Mouse (Mus musculus) liver, embryonic 13.5 days (tissue): ENCODE measurements around the gene Emc10. TPM values are rescaled to one million over a fixed set of nuclear protein-coding genes. Genes with fewer than 3 reads are reported as not detected.
A peak's percentile ranks its signal among the peaks of the same experiment; 100 is the strongest.

Experiments
- ATAC-seq: fragments of 200-750 bp; cut with Nextera tagmentation; 2 replicates; pipeline ENCODE4 v1.8.0; 2017; ENCODE audit warnings: low read depth, mild to moderate bottlenecking, moderate number of reproducible peaks, moderate library complexity
- DNase-seq: peaks from one replicate; pipeline ENCODE4 v3.0.0; 2022
- H3K27ac ChIP-seq: fragments of 300-500 bp; sonication (generic); 2 replicates; pipeline ENCODE4 v1.5.1; 2015; ENCODE audit warnings: moderate library complexity, mild to moderate bottlenecking, inconsistent platforms
- H3K27me3 ChIP-seq: fragments of 300-500 bp; sonication (generic); 2 replicates; pipeline ENCODE4 v1.6.1; 2015; ENCODE audit warnings: mild to moderate bottlenecking, inconsistent platforms
- H3K36me3 ChIP-seq: fragments of 300-500 bp; sonication (generic); 2 replicates; pipeline ENCODE4 v1.6.1; 2015; ENCODE audit warnings: mild to moderate bottlenecking, inconsistent platforms
- H3K4me1 ChIP-seq: fragments of 300-500 bp; sonication (generic); replicated peaks from 2 replicates; pipeline ENCODE4 v1.6.1; 2015; ENCODE audit warnings: inconsistent platforms
- H3K4me2 ChIP-seq: fragments of 300-500 bp; sonication (generic); 2 replicates; pipeline ENCODE4 v1.6.1; 2015; ENCODE audit warnings: inconsistent platforms, mild to moderate bottlenecking, moderate library complexity
- H3K4me3 ChIP-seq: fragments of 300-500 bp; sonication (generic); replicated peaks from 2 replicates; pipeline ENCODE4 v1.5.1; 2015; ENCODE audit warnings: mild to moderate bottlenecking, inconsistent platforms
- H3K9ac ChIP-seq: fragments of 300-500 bp; sonication (generic); 2 replicates; pipeline ENCODE4 v1.6.1; 2015; ENCODE audit warnings: mild to moderate bottlenecking, inconsistent platforms
- H3K9me3 ChIP-seq: fragments of 300-500 bp; sonication (generic); replicated peaks from 2 replicates; pipeline ENCODE4 v1.6.1; 2016; ENCODE audit warnings: inconsistent platforms
- WGBS: fragments of 180-500 bp; shearing (Covaris S2); methylation state at CpG from one replicate; pipeline ENCODE4 v1.1.7; 2015; ENCODE audit not compliant: insufficient replicate concordance; 5-methylcytosine and 5-hydroxymethylcytosine counted together
- polyA plus RNA-seq: library from polyadenylated mRNA; unstranded; fragments of >200 nt; fragmentation: Nextera tagmentation; extraction: Ambion mirVana; gene quantifications from 2 replicates; pipeline ENCODE4 v1.2.1, GENCODE M21; 2015

Emc10 gene
- polyA plus RNA-seq, 1 experiment from 2014 or later: 43.3 TPM

DNA sequence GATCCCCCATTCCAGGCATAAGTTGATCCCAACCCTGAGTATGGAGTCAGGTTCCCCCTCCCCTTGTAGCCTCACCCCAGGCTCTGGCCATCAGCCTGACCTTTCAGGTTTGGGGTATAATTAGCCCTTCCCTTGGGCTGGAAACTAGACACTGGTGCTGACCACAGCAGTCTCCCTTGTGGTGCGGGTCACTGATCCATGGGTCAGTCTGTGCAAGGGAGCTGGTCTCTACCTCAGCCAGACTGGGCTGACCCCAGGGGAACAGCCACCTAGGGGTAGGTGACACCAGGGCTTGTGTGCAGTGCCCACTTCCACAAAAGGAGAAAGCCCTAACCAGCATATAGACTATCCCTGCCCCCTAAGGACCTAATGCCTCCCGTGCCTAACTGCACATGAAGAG, 26.7 kb upstream of the Emc10 start:
- no peak overlapping the region for H3K4me3 ChIP-seq
- H3K4me1 ChIP-seq: peaks cover 5% of the 10 kb centered on the region
- H3K27ac ChIP-seq: no peak overlapping the region
- peaks cover 77% of the 10 kb centered on the region for H3K27me3 ChIP-seq
- H3K9ac ChIP-seq: no peak overlapping the region
- DNase-seq (no peak), ATAC-seq (no peak)
- 46% methylated on average over 2 of the region's 2 CpGs for WGBS
- H3K36me3 ChIP-seq: no peaks in the 10 kb centered on the region
- no peak overlapping the region for H3K4me2 ChIP-seq
- no peaks in the 10 kb centered on the region for H3K9me3 ChIP-seq

DNA sequence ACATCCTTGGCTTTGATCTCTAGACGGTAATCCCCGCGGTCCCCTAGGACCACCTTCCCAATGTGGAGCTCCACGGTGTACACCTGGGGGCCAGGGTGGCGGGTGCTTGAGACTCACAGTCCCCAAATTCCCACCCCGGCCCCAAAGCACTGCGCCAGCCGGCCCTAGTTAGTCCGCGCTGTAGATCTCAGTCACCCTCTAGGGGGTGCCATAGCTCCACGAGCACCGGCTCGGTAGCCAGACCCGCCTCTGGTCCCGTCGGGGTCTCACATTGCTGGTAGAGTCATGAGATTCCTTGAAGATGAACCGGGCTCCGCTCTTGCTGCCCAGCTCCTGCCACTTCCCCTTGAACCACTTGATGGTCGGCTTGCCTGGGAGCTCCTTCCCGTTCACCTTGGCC, 25.4 kb upstream of the Emc10 start:
- Histone ChIP-seq H3K27ac (no peak overlapping the region), H3K27me3 (peaks cover 72% of the 10 kb centered on the region), H3K9ac (no peak overlapping the region), H3K9me3 (no peaks in the 10 kb centered on the region), H3K4me2 (no peak overlapping the region), H3K36me3 (no peaks in the 10 kb centered on the region), H3K4me1 (no peaks in the 10 kb centered on the region), H3K4me3 (no peak overlapping the region)
- DNase-seq: no peak
- ATAC-seq: peak; percentile 29; the same call in 1 of the 2 replicates
- WGBS: 4% methylated on average over 20 of the region's 20 CpGs

DNA sequence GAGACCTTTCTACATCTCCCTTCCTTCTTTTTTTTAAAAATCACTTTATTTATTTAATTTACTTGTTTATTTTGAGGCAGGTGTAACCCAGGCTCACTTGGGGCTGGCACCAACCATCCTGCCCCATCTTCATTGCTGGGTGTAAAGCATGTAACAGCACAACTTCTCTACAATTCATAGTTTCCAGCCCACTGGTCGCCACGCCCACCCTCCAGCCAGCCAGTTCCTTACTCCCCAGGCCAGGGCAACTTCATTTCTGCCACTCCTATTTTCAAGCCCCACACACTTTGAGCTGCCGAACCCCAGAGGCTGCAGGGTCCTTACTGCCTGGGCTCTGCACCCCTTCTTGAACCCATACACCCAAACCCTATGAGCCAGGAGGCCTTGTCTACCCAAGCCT, 24.7 kb upstream of the Emc10 start:
- no peak for ATAC-seq
- H3K9ac ChIP-seq: no peak overlapping the region
- no peak overlapping the region for H3K4me3 ChIP-seq
- no peaks in the 10 kb centered on the region for H3K4me1 ChIP-seq
- H3K4me2 ChIP-seq: no peak overlapping the region
- no peak overlapping the region for H3K27ac ChIP-seq
- peaks cover 72% of the 10 kb centered on the region for H3K27me3 ChIP-seq
- DNase-seq: no peak
- WGBS: 50% methylated on average over 3 of the region's 3 CpGs
- H3K9me3 ChIP-seq: no peaks in the 10 kb centered on the region
- H3K36me3 ChIP-seq: no peaks in the 10 kb centered on the region

DNA sequence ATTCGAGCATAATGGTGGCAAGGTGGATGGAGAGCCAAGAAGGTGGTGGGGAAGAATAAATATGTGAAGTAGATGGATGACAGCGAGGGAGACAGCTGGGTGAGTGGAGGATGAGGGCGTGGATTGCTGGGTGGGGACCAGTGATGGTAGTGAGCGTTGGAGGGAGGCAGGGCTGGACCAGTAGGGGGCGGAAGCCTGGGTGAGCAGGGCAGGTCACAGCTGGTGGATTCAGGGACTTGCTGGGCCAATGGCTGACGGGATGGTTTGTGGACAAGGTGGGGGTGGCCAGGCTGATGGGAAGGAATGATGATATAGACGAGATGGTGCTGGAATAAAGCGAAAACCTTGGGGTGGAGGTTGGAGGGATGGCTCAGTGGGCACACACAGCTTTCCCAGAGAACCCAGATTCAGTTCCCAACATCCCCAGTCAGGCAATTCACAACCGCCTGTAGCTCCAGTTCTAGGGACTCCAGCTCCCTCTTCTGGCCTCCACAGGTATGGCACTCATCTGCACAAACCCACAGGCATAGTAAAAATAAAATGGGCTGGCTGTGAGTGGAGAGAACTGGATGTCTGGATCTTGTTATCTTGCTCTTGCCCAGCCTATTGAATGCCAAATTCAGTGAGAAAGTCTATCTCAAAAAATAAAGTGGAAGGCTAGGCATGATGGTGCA, 23.0 kb upstream of the Emc10 start:
- DNase-seq: no peak
- H3K4me3 ChIP-seq: no peak overlapping the region
- H3K27me3 ChIP-seq: peaks cover 61% of the 10 kb centered on the region
- H3K9me3 ChIP-seq: no peaks in the 10 kb centered on the region
- no peak overlapping the region for H3K9ac ChIP-seq
- H3K4me1 ChIP-seq: no peaks in the 10 kb centered on the region
- H3K36me3 ChIP-seq: no peaks in the 10 kb centered on the region
- 53% methylated on average over 9 of the region's 9 CpGs for WGBS
- no peak overlapping the region for H3K4me2 ChIP-seq
- ATAC-seq: no peak
- no peak overlapping the region for H3K27ac ChIP-seq

DNA sequence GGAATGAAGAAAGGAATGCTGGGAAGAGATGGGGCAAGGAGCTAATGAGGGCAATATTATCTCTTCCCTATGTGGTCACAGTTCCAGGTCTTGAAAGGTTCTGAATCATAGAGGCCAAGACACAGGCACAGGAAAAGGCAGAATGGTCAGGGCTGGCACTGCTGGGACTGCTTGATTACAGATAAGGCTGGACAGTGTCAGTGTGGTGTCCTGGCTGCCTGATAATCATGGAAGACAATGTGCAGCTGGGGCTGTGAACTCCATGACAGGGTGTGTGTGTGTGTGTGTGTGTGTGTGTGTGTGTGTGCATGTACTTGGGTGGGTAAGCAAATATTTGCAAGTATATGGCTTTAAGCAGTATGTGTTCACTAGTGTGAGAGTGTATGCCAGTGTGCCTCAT, 11.2 kb upstream of the Emc10 start:
- ATAC-seq (0 out of 2 replicates have a peak, but pooled peaks have one; percentile 20), DNase-seq (no peak)
- Histone ChIP-seq H3K4me2 (no peak overlapping the region), H3K4me3 (no peak overlapping the region), H3K27ac (no peak overlapping the region), H3K27me3 (peaks cover 20% of the 10 kb centered on the region), H3K4me1 (0 out of 2 replicates have a peak, but pooled peaks cover 5% of the 10 kb centered on the region), H3K9ac (no peak overlapping the region), H3K9me3 (0 out of 2 replicates have a peak, but pooled peaks cover 5% of the 10 kb centered on the region), H3K36me3 (no peaks in the 10 kb centered on the region)

DNA sequence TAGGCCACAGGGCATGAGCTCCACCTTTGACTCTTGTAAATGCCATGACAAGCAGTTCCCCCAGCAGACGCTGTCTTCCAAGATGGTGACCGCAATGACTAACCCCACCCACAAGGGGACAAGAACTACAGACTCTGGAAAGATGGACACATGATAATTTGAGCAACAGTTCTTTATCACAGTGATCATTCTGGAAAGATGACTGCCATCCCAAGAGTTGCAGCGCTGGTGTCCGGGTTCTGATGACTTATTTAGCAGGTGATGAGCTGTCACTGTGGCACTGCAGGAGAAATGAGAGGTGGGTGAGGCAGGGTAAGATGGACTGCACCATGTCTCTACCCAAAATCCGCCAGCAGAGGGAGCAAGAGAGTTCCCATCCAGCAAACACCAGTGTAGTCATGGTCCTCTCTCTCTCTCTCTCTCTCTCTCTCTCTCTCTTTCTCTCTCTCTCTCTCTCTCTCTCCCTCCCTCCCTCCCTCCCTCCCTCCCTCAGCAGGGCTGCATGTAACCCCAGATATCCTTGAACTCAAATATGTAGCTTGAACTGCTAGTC, 5.3 kb upstream of the Emc10 start:
- Histone ChIP-seq H3K9me3 (0 out of 2 replicates have a peak, but pooled peaks cover 5% of the 10 kb centered on the region), H3K4me3 (no peak overlapping the region), H3K36me3 (no peaks in the 10 kb centered on the region), H3K4me1 (peaks cover 25% of the 10 kb centered on the region), H3K4me2 (no peak overlapping the region), H3K27ac (no peak overlapping the region), H3K27me3 (peaks cover 29% of the 10 kb centered on the region), H3K9ac (no peak overlapping the region)
- DNase-seq (peak; percentile 55), ATAC-seq (no peak)
- 23% methylated on average over 5 of the region's 5 CpGs for WGBS

DNA sequence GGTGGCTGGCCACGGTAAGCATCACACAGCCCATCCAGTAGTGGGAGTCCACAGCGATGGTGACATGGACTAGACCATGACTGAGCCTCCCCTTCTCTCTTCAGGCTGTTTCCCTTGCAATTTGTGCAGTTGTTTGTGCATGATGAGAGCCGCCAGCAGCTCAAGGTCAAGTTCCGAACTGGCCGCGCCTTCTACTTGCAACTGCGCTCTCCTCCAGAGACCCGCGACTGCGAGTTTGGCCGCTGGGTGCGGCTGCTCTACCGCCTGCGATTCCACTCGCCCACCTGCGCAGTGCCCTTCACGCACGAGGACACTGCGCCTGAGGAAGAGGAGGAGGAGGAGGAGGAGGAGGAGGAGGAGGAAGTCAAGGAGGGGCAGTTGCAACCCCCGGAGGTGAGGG, 3.7 kb upstream of the Emc10 start:
- 0 out of 2 replicates have a peak, but pooled peaks cover 5% of the 10 kb centered on the region for H3K9me3 ChIP-seq
- H3K36me3 ChIP-seq: no peaks in the 10 kb centered on the region
- no peak for ATAC-seq
- no peak overlapping the region for H3K27ac ChIP-seq
- no peak overlapping the region for H3K4me2 ChIP-seq
- H3K4me3 ChIP-seq: no peak overlapping the region
- no peak for DNase-seq
- H3K9ac ChIP-seq: no peak overlapping the region
- peaks cover 29% of the 10 kb centered on the region for H3K27me3 ChIP-seq
- 49% methylated on average over 20 of the region's 20 CpGs for WGBS
- H3K4me1 ChIP-seq: peaks cover 34% of the 10 kb centered on the region

DNA sequence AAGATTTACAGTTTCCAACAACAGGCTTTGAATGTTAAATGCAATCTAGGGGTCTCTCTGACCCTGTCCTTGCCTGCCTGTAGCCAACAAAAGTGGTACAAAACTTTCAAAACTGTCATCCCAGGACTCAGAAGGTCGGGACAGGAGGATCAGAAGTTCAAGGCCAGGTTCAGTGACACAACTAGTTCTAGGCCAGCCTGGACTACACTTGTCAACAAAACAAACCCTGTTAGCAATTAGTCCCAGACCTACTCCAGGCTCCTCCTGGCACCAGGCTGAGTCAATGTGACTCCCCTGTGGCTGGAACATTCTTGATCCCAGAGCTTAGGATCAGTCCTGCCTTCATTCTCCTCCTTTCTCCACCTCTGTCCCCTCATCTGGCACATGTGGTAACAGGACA, 2.6 kb upstream of the Emc10 start:
- Histone ChIP-seq H3K27ac (no peak overlapping the region), H3K36me3 (peaks cover 8% of the 10 kb centered on the region), H3K27me3 (peaks cover 29% of the 10 kb centered on the region), H3K9me3 (no peaks in the 10 kb centered on the region), H3K4me1 (peaks cover 43% of the 10 kb centered on the region), H3K4me3 (no peak overlapping the region), H3K9ac (no peak overlapping the region), H3K4me2 (no peak overlapping the region)
- WGBS: 32% methylated on average over 1 of the region's 1 CpGs
- DNase-seq (no peak), ATAC-seq (no peak)

DNA sequence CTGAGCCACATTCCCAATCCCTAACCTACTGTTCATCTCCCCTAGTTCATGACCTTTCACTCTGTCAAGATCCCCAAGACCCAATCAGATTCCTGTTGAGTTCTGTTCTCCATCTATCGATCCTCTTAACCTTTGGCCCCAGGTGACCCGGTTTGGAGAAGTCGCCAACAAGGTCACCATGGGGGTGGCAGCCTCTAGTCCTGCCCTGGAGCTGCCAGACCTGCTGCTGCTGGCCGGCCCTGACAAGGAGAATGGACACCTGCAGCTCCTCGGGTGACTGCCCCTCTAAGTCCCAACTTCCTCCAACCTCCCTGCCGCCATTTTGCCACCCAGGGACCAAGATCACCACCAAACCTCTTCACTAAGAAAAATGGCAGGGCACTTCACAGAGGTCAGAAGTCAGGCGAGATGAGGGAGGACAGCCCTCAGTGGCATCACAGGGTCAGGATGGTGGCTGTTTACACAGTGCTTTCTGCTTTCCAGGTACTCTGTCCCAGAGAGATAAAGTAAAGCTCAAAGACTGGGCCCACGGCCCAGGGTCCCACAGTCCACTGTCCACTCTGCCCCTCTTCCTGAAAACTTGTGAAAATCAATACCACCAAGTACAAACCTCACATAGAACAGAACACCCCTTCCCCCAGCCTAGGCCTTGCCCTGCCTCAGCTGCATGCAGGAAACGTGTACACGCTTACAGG, 1.2 kb upstream of the Emc10 start:
- Histone ChIP-seq H3K27me3 (peaks cover 24% of the 10 kb centered on the region), H3K4me1 (peaks cover 49% of the 10 kb centered on the region), H3K9me3 (no peaks in the 10 kb centered on the region), H3K27ac (peak overlapping the region; percentile 96), H3K36me3 (peaks cover 21% of the 10 kb centered on the region), H3K9ac (peak overlapping the region; percentile 80), H3K4me3 (peak overlapping the region; percentile 78), H3K4me2 (peak overlapping the region; percentile 95)
- ATAC-seq (no peak), DNase-seq (no peak)
- 74% methylated on average over 10 of the region's 10 CpGs for WGBS

DNA sequence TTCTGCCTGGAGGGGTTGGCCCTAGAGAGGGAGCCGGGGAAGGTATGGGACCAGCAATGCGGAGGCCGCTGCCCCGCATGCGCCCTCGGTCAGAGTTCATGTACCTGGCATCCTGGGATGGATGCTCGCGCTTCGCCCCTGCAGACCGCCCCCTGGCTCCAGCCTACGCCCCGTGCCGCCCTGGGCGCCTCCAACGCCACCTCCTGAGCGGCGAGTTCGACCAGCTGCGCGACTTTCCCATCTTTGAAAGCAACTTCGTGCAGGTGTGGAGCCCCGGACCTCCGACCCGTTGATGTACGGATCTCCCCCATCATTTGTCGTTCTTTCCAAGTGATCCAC, 411 bp upstream of the Emc10 start:
- H3K4me2 ChIP-seq: peak overlapping the region; percentile 95
- H3K4me1 ChIP-seq: peaks cover 49% of the 10 kb centered on the region
- DNase-seq (no peak), ATAC-seq (peak; percentile 66)
- peaks cover 22% of the 10 kb centered on the region for H3K27me3 ChIP-seq
- H3K36me3 ChIP-seq: peaks cover 29% of the 10 kb centered on the region
- H3K4me3 ChIP-seq: peak overlapping the region; percentile 78
- H3K27ac ChIP-seq: peak overlapping the region; percentile 96
- under 1% methylated on average over 26 of the region's 26 CpGs for WGBS
- no peaks in the 10 kb centered on the region for H3K9me3 ChIP-seq
- H3K9ac ChIP-seq: peak overlapping the region; percentile 80

DNA sequence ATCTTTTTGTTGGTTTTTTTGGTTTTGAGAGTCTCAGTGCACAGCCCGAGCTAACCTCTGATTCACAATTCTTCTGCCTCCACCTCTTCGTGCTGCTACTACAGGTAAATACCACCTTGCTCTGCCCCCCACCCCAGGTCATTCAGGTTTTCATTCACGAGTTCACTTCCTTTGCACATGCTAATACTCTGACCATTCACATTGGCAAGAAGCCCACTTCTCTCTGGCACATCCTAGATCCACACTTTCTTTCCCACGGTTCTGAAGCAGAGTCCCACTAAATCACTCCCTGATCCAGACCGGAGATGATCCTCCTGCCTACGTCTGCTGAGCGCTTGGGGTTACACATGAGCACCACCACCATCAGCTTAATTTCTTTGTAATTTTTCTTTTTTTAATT, 1.2 kb downstream of the Emc10 start:
- Histone ChIP-seq H3K4me3 (peak overlapping the region; percentile 78), H3K9ac (peak overlapping the region; percentile 86), H3K36me3 (peaks cover 45% of the 10 kb centered on the region), H3K9me3 (no peaks in the 10 kb centered on the region), H3K27me3 (peaks cover 15% of the 10 kb centered on the region), H3K4me1 (peaks cover 44% of the 10 kb centered on the region), H3K4me2 (peak overlapping the region; percentile 95), H3K27ac (peak overlapping the region; percentile 96)
- WGBS: 83% methylated on average over 7 of the region's 7 CpGs
- DNase-seq (no peak), ATAC-seq (no peak)
